ENCODE assay signal across 24 mouse cellular contexts in the genomic region with DNA sequence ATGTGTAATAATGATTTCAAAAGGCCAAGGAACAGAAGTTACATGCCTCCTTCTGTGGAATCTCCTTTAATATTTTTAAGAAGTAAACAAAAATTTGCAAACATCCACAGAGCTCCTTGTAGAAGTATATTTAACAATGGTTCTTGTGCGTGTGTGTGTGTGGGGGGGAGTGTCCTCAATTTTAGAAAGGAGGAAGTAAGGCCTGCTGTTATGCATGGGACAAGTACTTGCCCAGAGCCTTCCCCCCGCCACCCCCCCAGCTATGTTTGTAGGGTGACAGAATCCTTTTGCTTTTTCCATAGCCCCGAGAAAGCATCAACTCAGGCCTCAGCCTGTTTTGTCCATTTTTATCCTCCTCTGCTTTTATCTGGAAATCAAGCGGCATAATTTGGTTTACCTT.
A peak's percentile ranks its signal among the peaks of the same experiment; 100 is the strongest.
DNase-seq lines count a peak whose midpoint lies in the region; ATAC-seq lines count a peak whose summit lies in the region.
"Had no signal": no experiment of that assay in that cellular context is flagged by ENCODE, and none has a peak within 500 bp of the region (broad histone marks: within the 10 kb centered on the region; RNA-seq: fewer than 3 reads in every experiment).

No protein-coding gene starts in this region.

- H3K4me2 ChIP-seq in forebrain, embryonic 15.5 days (replicated peaks) = no peak overlapping the region
- H3K4me2 ChIP-seq in midbrain, embryonic 12.5 days (replicated peaks) = no peak overlapping the region
- no peak overlapping the region for H3K4me2 ChIP-seq in midbrain, embryonic 14.5 days (ENCODE audit: low read length)
- H3K4me2 ChIP-seq: embryonic facial prominence, embryonic 12.5 days; embryonic facial prominence, embryonic 15.5 days; heart, embryonic 11.5 days; hindbrain, embryonic 14.5 days had no signal

- no peak overlapping the region for H3K4me3 ChIP-seq in forebrain, embryonic 10.5 days
- H3K4me3 ChIP-seq in forebrain, embryonic 15.5 days = no peak overlapping the region
- H3K4me3 ChIP-seq in midbrain, embryonic 12.5 days = no peak overlapping the region
- no peak overlapping the region for H3K4me3 ChIP-seq in midbrain, embryonic 14.5 days (replicated peaks; ENCODE audit: low read depth, low read length)
- H3K4me3 ChIP-seq: embryonic facial prominence, embryonic 12.5 days; embryonic facial prominence, embryonic 15.5 days had no signal

- DNase-seq in forebrain, embryonic 10.5 days (ENCODE audit: extremely low spot score, low spot score) = no peak
- peak; percentile 46 for DNase-seq in heart, adult 11 months
- DNase-seq in heart, adult 18-20 months = no peak
- DNase-seq in midbrain, embryonic 14.5 days = no peak
- no peak for DNase-seq in right cerebral cortex, postnatal 25 days
- DNase-seq: adrenal gland, adult 8-10 months; adrenal gland, postnatal 25 days; cerebellum, adult 11-12 months; cerebellum, adult 8-10 months; cerebellum, postnatal 10 days; cerebellum, postnatal 36 days; gastrocnemius, postnatal 10 days had no signal

- H3K36me3 ChIP-seq in forebrain, embryonic 10.5 days (replicated peaks) = no peaks in the 10 kb centered on the region
- H3K36me3 ChIP-seq in forebrain, embryonic 15.5 days = no peaks in the 10 kb centered on the region
- no peaks in the 10 kb centered on the region for H3K36me3 ChIP-seq in midbrain, embryonic 12.5 days
- no peaks in the 10 kb centered on the region for H3K36me3 ChIP-seq in midbrain, embryonic 14.5 days (ENCODE audit: control insufficient read depth, insufficient read depth, low read length)
- H3K36me3 ChIP-seq: embryonic facial prominence, embryonic 12.5 days; embryonic facial prominence, embryonic 15.5 days had no signal

- peaks cover 78% of the 10 kb centered on the region for H3K4me1 ChIP-seq in forebrain, embryonic 10.5 days
- 0 out of 2 replicates have a peak, but pooled peaks cover 6% of the 10 kb centered on the region for H3K4me1 ChIP-seq in forebrain, embryonic 15.5 days
- peaks cover 41% of the 10 kb centered on the region for H3K4me1 ChIP-seq in midbrain, embryonic 12.5 days
- peaks cover 8% of the 10 kb centered on the region; the same call in 1 of the 2 replicates for H3K4me1 ChIP-seq in midbrain, embryonic 14.5 days (ENCODE audit: control insufficient read depth, insufficient read depth, low read length)
- H3K4me1 ChIP-seq: embryonic facial prominence, embryonic 15.5 days had no signal

- no peaks in the 10 kb centered on the region for H3K9me3 ChIP-seq in forebrain, embryonic 10.5 days
- no peaks in the 10 kb centered on the region for H3K9me3 ChIP-seq in forebrain, embryonic 15.5 days
- no peaks in the 10 kb centered on the region for H3K9me3 ChIP-seq in midbrain, embryonic 12.5 days
- H3K9me3 ChIP-seq in midbrain, embryonic 14.5 days (ENCODE audit: control insufficient read depth, low read length) = no peaks in the 10 kb centered on the region
- H3K9me3 ChIP-seq: embryonic facial prominence, embryonic 12.5 days; embryonic facial prominence, embryonic 15.5 days had no signal

- peak overlapping the region; percentile 77 for H3K27ac ChIP-seq in forebrain, embryonic 10.5 days
- H3K27ac ChIP-seq in forebrain, embryonic 15.5 days (replicated peaks) = no peak overlapping the region
- H3K27ac ChIP-seq in midbrain, embryonic 12.5 days (replicated peaks) = 0 out of 2 replicates have a peak overlapping the region, but pooled peaks have one; percentile 39
- H3K27ac ChIP-seq in midbrain, embryonic 14.5 days (replicated peaks; ENCODE audit: low read depth, low read length) = no peak overlapping the region
- H3K27ac ChIP-seq: embryonic facial prominence, embryonic 12.5 days; embryonic facial prominence, embryonic 15.5 days; hindbrain, embryonic 14.5 days; hindbrain, postnatal 0 days had no signal

- WGBS in forebrain, embryonic 10.5 days = 29% methylated on average over 4 of the region's 4 CpGs
- WGBS in forebrain, embryonic 15.5 days = 27% methylated on average over 4 of the region's 4 CpGs
- 29% methylated on average over 4 of the region's 4 CpGs for WGBS in midbrain, embryonic 12.5 days
- 47% methylated on average over 4 of the region's 4 CpGs for WGBS in midbrain, embryonic 14.5 days

- no peaks in the 10 kb centered on the region for H3K27me3 ChIP-seq in forebrain, embryonic 10.5 days (ENCODE audit: poor library complexity, severe bottlenecking)
- H3K27me3 ChIP-seq in forebrain, embryonic 15.5 days = no peaks in the 10 kb centered on the region
- no peaks in the 10 kb centered on the region for H3K27me3 ChIP-seq in midbrain, embryonic 12.5 days
- no peaks in the 10 kb centered on the region for H3K27me3 ChIP-seq in midbrain, embryonic 14.5 days (ENCODE audit: control insufficient read depth, insufficient read depth, low read length)
- H3K27me3 ChIP-seq: embryonic facial prominence, embryonic 12.5 days; embryonic facial prominence, embryonic 15.5 days had no signal

- no peak overlapping the region for H3K9ac ChIP-seq in forebrain, embryonic 15.5 days (replicated peaks)
- H3K9ac ChIP-seq in midbrain, embryonic 12.5 days (replicated peaks) = no peak overlapping the region
- H3K9ac ChIP-seq in midbrain, embryonic 14.5 days (replicated peaks; ENCODE audit: low read length) = no peak overlapping the region
- H3K9ac ChIP-seq: embryonic facial prominence, embryonic 12.5 days; embryonic facial prominence, embryonic 15.5 days; hindbrain, embryonic 14.5 days had no signal

- ATAC-seq in forebrain, embryonic 15.5 days (replicated peaks) = no peak
- ATAC-seq in midbrain, embryonic 12.5 days (ENCODE audit: low FRiP score, low read depth) = no peak
- no peak for ATAC-seq in midbrain, embryonic 14.5 days (ENCODE audit: low FRiP score, low TSS enrichment)
- peak; percentile 58 for ATAC-seq in megakaryocyte progenitor cell, adult 5-6 weeks (replicated peaks; ENCODE audit: poor library complexity)
- ATAC-seq: activated CD4-positive, CD25-positive, alpha-beta regulatory T cell, adult 4 months; forebrain, embryonic 14.5 days; hindbrain, postnatal 0 days; inflammation-experienced regulatory T-cells, adult 6 months; intestine, embryonic 16.5 days had no signal

Comparison
In these comparisons a context has a peak if more than half of its experiments do, and no peak if none do; other contexts are left out.
1. H3K27ac ChIP-seq: peak in forebrain, embryonic 10.5 days (single experiment) and midbrain, embryonic 12.5 days (single experiment); none in forebrain, embryonic 15.5 days (single experiment) and midbrain, embryonic 14.5 days (single experiment).